Mouse (Mus musculus): ENCODE results near the gene Tmem94.
A peak's percentile ranks its signal among the peaks of the same experiment; 100 is the strongest.

Gene Tmem94

DNA sequence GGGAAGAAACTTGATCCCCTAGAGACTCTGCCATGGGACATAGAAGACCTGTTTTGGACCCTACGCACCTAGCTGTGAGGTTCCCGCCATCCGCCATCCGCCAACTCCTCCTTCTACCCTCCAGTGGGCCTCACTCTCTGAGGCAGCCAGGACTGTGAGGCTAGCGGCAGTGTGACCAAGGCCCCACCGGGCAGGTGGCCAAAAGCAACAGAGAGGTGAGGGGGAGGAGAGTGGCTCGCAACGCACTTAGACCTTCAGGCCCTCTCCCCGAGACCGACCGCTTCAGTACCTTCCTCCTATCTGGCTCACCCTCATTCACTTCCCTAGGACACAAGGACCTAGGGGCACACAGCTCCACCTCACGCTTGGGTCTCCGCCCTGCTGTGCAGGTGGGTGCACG, 45.1 kb downstream of the Tmem94 start:
- DNase-seq: no peak

DNA sequence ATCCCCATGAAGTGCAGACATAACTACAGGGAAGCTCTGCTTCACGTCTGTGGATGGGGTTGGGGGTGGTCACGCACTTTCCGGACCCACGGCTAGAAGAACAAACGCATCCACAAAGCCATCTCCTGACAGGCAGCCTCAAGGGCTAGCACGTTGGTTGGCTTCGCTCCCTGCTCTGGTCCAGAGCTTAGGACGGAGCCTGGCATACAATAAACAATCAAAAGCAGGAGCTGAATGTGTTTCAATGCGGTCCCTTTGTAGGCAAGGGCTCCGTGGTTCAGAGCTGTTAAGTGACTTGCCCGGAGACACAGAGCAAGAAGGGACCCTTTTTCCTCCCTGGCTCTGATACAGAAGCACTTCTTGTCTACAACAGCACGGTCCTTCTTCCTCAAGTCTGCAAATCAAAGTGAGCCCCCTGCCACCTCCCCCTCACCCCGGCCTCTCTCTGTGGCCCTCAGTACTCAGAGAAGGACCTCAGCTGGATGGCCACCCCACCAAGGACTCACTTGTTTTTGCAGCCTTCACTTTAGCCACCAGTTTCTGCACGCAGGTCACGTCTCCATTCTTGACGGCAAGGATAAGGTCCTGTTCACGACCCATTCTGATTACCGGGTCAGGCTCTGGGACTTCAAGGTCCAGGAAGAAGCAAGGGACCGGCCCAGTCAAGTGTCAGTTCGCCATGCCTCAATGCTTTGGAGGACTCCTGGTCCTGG, 46.3 kb downstream of the Tmem94 start:
- DNase-seq: no peak

GRCm38 (mm10) chr11:115812095-115812494, 46.9 kb downstream of the Tmem94 start:
- DNase-seq: peak; percentile 55

DNA sequence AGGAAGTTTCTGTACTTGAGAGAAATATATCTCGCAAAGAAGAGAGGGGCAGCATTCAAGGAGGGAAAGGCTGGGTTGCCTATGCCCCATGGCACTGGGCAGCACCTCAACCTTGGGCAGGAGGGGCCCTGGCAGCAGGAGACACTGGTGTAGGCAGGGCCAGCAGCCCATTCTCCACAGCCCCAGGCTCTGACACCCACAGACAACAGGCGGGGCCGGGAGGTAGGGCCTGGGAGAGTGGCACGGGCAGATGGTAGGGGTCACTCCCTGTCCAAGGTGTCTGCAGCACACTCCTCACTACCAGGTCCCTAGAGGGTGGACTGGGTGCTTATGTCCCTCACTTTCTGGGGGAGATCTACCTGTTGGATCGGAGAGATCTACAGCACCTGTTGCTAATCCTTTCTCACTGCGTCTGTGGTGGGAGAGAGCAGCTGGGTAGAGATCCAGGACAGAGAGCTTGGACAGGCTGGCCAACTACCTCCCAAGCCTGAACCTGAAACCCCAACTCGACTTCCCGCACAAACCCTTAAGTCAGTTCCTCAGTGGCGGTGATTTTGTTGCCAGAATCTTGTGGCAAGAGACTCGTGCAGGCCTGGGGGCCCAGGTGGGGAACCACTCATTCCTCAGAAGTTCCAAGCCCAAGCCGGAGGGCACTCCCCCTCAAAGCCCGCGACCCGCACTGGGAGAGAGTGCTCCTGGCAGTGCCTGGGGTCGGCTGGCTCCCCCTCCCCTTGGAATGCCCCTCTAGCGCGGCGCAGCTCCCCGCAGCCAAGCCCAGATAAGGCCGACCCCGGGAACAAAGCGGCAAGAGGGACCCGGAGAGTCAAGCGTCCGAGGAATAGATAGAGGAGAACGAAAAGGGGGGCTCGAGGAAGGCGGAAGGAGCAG, 47.5 kb downstream of the Tmem94 start:
- peak; percentile 69 for DNase-seq

GRCm38 (mm10) chr11:115813507-115814296, 48.5 kb downstream of the Tmem94 start, which contains the start of gene Caskin2:
Gene Caskin2, minus strand, starts transcription at chr11:115813639.
- DNase-seq: peak; percentile 95

- DNase-seq: peak; percentile 88
Measured at GRCm38 (mm10) chr11:115814605-115815450, 49.6 kb downstream of the Tmem94 start, which contains the start of gene Tsen54. Gene Tsen54, plus strand, starts transcription at chr11:115814724.

DNA sequence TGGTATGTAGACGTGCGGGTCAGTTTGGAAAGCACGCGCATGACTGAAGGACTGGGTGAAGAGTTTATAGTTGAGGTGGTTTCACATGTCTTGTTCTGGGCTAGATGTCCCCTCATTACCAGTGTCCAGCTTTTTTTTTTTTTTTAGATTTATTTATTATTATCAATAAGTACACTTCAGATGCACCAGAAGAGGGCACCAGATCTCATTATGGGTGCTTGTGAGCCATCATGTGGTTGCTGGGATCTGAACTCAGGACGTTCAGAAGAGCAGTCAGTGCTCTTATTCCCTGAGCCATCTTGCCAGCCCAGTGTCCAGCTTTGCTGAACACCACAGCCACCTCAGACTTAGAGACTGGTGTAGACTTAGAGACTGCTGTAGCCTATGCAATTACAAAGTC, 52.1 kb downstream of the Tmem94 start:
- DNase-seq: no peak

- DNase-seq: no peak
Measured at GRCm38 (mm10) chr11:115819915-115820623, 54.8 kb downstream of the Tmem94 start.

GRCm38 (mm10) chr11:115821001-115821400, 55.8 kb downstream of the Tmem94 start:
- no peak for DNase-seq

DNA sequence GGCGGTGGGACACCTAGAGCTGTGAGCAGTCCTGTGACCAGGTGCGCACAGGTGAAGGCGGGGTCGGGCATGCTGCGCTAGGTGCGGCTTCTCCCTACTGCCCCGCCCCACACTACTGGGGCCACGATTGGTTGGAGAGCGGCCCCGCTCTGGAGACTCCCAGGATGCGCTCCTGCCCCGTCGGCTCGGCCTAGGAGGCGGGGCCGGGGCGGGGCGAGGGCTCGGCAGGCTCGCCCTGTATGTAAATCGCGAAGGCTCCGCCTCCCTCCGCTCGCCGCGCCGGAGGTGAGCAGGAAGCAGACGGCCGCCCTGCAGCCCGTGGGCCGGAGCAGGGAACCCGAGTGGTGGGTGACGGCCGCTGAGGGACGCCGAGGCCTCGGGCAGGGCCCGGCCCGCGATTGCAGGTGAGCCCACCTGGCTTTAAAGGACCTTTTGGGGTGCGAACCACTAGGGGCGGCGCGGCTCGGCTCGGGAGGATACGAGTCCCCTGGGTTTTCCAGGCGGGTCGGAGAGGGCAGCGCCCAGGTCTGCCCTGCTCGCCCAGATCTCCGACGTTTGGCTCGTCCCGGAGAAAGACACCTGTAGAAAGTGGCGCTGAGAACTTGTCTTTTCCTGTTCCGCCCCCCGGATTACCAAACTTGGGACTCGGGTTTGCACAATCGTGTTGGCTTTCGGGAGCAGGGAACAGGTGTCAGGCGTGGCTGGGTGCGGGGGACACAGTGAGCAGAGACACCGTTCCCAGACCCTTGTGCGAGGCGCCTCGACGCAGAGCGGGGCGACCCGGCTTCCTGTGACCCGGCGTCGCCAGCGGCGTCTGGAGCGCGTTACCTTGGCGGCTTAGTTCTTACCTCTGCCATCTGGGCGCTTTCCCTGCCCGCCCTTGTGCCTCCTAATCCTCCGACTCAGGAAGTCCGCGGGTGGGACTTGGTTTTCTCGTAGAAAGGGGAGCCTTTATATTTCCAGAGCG, 58.8 kb downstream of the Tmem94 start, which contains the start of gene Llgl2:
TSS of gene Llgl2 (plus strand) at position 276 of the 967 bp plus-strand sequence.
- DNase-seq: peak; percentile 88

DNA sequence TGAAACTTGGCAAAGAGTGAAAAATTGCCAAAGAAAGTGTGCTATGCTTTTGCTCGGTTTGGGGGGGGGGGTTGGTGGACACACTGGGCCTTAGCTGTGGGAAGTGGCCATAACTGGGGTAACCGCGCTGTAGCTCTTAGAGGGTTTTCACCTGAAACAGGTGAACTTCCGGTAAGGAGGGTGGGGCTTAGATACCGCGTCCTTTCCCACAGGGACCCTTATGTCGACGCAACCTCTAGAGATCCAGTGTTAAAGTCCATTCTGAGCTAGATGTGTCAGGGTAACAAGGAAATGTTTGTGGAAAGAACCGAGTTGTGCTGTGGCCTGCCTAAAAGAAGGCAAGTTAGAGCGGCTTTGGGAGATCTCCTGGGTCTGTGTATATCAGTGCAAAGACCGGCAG, 59.6 kb downstream of the Tmem94 start:
- DNase-seq: no peak

DNA sequence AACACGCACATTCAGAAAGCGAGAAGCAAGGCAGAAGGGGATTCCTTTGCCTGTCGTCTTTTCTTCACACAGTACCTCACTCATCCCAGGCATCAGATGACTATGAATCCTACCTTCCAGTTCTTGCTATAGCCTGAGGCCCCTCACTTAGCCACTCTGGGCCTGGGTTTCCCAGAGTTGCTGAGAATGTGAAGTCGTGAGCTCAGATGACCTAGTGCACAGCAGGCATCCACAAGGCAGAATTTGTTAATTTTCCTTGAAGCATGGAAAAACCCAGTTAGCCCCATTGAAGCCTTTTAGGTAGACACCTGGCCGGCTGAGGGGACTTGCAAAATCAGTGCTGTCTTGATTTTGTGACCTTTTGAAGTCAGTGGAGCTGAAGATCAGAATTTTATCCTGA, 61.3 kb downstream of the Tmem94 start:
- DNase-seq: no peak

DNA sequence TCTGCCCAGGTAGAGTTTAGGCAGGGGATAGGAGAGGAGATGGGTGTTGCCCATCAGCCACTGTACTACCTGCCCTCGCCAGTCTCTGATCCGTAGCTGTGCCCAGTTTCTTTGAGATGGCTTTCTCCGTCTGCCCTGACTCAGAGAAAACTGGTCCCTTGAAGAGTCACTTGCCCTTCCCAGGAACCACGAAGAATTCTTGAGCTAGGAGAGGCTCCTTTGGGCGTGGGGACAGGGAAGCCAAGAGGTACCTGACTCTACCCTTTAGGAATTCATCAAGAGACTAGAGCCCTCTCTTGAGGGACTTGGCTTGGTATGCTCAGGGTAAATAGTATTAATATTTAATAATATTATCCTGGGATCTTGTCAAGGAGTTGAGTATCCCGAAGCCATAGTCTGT, 62.4 kb downstream of the Tmem94 start:
- no peak for DNase-seq

DNA sequence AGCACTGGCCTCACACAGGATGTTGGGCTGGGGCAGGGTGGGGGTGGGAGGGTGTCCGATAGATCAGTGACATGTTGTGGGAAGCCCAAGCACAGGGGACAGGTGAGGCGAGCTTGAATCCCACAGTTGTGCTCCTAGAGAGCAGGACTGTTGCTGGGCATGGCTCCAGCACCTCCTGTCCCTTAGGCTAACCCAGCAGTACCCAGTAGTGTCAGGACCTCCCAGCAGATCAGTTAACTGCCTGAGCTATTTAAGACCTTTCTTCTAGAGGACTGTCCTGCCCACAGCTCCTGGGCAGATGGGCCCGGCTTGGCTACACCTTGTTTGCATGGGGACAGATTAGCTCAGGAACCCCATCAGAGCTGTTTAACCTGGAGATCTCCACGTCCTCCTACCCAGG, 63.8 kb downstream of the Tmem94 start:
- no peak for DNase-seq

GRCm38 (mm10) chr11:115830550-115831325, 65.5 kb downstream of the Tmem94 start:
- no peak for DNase-seq

- no peak for DNase-seq
Measured at GRCm38 (mm10) chr11:115831518-115831917, 66.3 kb downstream of the Tmem94 start.

DNA sequence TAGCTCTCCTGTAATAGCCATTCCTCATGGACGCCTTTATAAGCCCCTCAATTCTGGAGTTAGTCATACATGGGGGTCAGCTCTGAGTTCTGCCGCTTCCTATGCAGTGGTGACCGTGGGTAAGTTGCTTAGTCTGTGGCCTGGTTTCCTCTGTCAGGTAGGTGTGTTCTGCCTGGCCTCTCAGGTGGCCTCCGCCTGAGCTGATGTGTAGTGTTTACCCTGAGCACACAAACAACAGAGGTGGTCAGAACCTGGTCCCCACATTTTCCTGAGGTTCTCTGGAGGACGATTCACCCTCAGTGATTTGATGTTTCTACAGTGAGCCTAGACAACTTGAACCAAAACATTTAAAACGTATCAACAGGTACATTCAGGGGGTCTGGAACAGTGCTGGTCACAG, 66.8 kb downstream of the Tmem94 start:
- no peak for DNase-seq

DNA sequence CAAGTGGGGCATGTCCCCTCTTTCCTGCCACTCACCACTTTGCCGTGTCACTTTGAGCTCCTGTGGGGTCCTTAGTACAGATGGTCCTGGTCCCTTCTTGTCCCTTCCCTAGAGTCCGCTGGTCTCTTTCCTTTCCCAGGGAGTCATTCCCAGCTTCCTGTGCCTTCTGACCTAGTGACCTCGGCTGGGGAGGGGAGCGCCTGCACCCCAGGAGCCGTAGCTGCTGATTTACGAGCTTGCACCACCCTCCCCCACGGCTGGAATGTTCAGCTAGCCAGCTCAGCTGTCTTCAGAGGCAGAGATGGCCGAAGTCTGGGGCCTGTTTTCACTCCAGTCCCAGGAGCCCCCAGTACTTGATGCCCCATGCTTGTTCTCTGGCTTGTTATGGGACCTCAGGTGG, 67.3 kb downstream of the Tmem94 start:
- no peak for DNase-seq

DNA sequence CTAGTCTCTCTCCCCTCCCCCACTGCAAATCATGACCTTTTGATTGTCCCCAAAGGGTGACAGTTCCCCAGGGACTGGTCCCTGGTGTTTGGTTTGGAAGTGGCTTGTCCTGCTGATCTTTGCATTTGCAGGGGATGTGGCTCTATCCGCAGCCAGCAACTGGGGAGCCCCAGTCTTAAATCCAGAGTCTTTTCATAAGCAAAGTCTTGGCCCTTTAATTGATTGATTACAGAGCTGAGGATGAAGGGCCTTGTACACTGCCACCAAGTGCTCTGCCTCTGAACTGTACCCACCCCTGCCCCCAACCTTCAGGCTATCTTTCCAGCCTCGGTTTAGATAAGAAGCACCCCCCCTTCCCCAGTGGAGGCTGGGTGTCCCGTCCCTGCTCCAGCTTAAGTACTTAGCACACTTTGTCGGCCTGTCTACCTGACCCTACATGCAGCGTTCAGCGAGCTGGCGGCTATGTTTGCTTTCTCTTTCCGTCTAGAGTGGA, 67.8 kb downstream of the Tmem94 start:
- no peak for DNase-seq

Data from cerebellum, adult 9-11 months (tissue).